In genomic region chr3:146577591-146577990, GRCm38 (mm10) we compare ENCODE assay signal across 44 mouse cellular contexts. TPM values are rescaled to one million over a fixed set of nuclear protein-coding genes. Genes with fewer than 3 reads are reported as not detected.
"Had no signal": no experiment of that assay in that cellular context is flagged by ENCODE, and none has a peak within 500 bp of the region (broad histone marks: within the 10 kb centered on the region; RNA-seq: fewer than 3 reads in every experiment).

No protein-coding gene starts in this region.

- ATAC-seq: liver, embryonic 12.5 days; liver, postnatal 0 days; lung, postnatal 0 days; midbrain, embryonic 13.5 days; midbrain, embryonic 15.5 days; midbrain, embryonic 16.5 days had no signal

- H3K27ac ChIP-seq: limb, embryonic 10.5 days; limb, embryonic 12.5 days; limb, embryonic 13.5 days; limb, embryonic 15.5 days; liver, embryonic 12.5 days; liver, embryonic 13.5 days; liver, embryonic 14.5 days; liver, embryonic 15.5 days; lung, embryonic 15.5 days; macrophage; midbrain, embryonic 10.5 days; midbrain, embryonic 12.5 days; midbrain, embryonic 13.5 days; midbrain, embryonic 15.5 days had no signal

- H3K27me3 ChIP-seq: limb, embryonic 12.5 days; limb, embryonic 13.5 days; limb, embryonic 15.5 days; liver, embryonic 12.5 days; liver, embryonic 13.5 days; liver, embryonic 15.5 days; lung, embryonic 15.5 days; midbrain, embryonic 12.5 days; midbrain, embryonic 13.5 days; midbrain, embryonic 15.5 days had no signal

- H3K4me1 ChIP-seq: limb, embryonic 10.5 days; limb, embryonic 12.5 days; limb, embryonic 13.5 days; limb, embryonic 15.5 days; liver, embryonic 12.5 days; liver, embryonic 13.5 days; liver, embryonic 15.5 days; lung, embryonic 15.5 days; midbrain, embryonic 10.5 days; midbrain, embryonic 12.5 days; midbrain, embryonic 13.5 days; midbrain, embryonic 15.5 days had no signal

- H3K9ac ChIP-seq: limb, embryonic 12.5 days; limb, embryonic 13.5 days; limb, embryonic 15.5 days; liver, embryonic 12.5 days; liver, embryonic 13.5 days; liver, embryonic 14.5 days; liver, embryonic 15.5 days; liver, postnatal 0 days; lung, embryonic 14.5 days; lung, embryonic 15.5 days; midbrain, embryonic 12.5 days; midbrain, embryonic 13.5 days; midbrain, embryonic 15.5 days had no signal

- H3K36me3 ChIP-seq: limb, embryonic 10.5 days; limb, embryonic 12.5 days; limb, embryonic 13.5 days; limb, embryonic 15.5 days; liver, embryonic 12.5 days; liver, embryonic 13.5 days; liver, embryonic 15.5 days; lung, embryonic 15.5 days; midbrain, embryonic 10.5 days; midbrain, embryonic 12.5 days; midbrain, embryonic 13.5 days; midbrain, embryonic 15.5 days had no signal

- H3K4me3 ChIP-seq: limb, embryonic 10.5 days; limb, embryonic 12.5 days; limb, embryonic 13.5 days; limb, embryonic 15.5 days; liver, embryonic 12.5 days; liver, embryonic 13.5 days; liver, embryonic 15.5 days; lung, embryonic 15.5 days; megakaryocyte, embryonic 14.5 days; midbrain, embryonic 10.5 days; midbrain, embryonic 12.5 days; midbrain, embryonic 13.5 days; midbrain, embryonic 15.5 days; myocyte had no signal

- DNase-seq: left cerebral cortex, postnatal 4 days; liver; liver, embryonic 13.5 days; liver, postnatal 0 days; lung, adult 18-20 months; lung, adult 2 months; lung, embryonic 14.5 days; lung, postnatal 10 days; lung, postnatal 14 days; lung, postnatal 36 days; lung, postnatal 4 days; midbrain, embryonic 14.5 days had no signal

- H3K9me3 ChIP-seq: limb, embryonic 10.5 days; limb, embryonic 12.5 days; limb, embryonic 13.5 days; limb, embryonic 15.5 days; liver, embryonic 12.5 days; liver, embryonic 13.5 days; liver, embryonic 15.5 days; lung, embryonic 15.5 days; midbrain, embryonic 10.5 days; midbrain, embryonic 12.5 days; midbrain, embryonic 13.5 days; midbrain, embryonic 15.5 days had no signal

- H3K4me2 ChIP-seq: limb, embryonic 12.5 days; limb, embryonic 13.5 days; limb, embryonic 15.5 days; liver, embryonic 11.5 days; liver, embryonic 12.5 days; liver, embryonic 13.5 days; liver, embryonic 15.5 days; lung, embryonic 14.5 days; lung, embryonic 15.5 days; midbrain, embryonic 11.5 days; midbrain, embryonic 12.5 days; midbrain, embryonic 13.5 days; midbrain, embryonic 15.5 days had no signal

RNA-seq across cellular contexts. Expression of gene Uox, which starts 7.4 kb away (rescaled TPM):
- total RNA-seq: megakaryocyte progenitor cell, adult 5-6 weeks; megakaryocyte, adult 5-6 weeks; megakaryocyte-erythroid progenitor cell, adult 5-6 weeks; midbrain, postnatal 0 days; monocyte, adult 5-6 weeks had no signal
- polyA plus RNA-seq: limb, embryonic 10.5 days; limb, embryonic 11.5 days; limb, embryonic 12.5 days; lung, embryonic 14.5 days; macrophage; midbrain, embryonic 10.5 days; midbrain, embryonic 12.5 days; midbrain, embryonic 13.5 days; midbrain, embryonic 14.5 days; midbrain, embryonic 15.5 days; midbrain, embryonic 16.5 days; myocyte; neural tube, embryonic 11.5 days had no signal

RNA-seq across cellular contexts. Expression of gene Dnase2b, which starts 37.8 kb away (rescaled TPM):
- total RNA-seq: left cerebral cortex, adult 8-10 months; left cerebral cortex, postnatal 10 days; left cerebral cortex, postnatal 14 days; left cerebral cortex, postnatal 25 days; left cerebral cortex, postnatal 36 days; left cerebral cortex, postnatal 4 days; megakaryocyte progenitor cell, adult 5-6 weeks; megakaryocyte-erythroid progenitor cell, adult 5-6 weeks; midbrain, postnatal 0 days had no signal
- polyA plus RNA-seq: limb, embryonic 11.5 days; limb, embryonic 12.5 days; limb, embryonic 13.5 days; lung, embryonic 14.5 days; lung, embryonic 15.5 days; lung, embryonic 16.5 days; macrophage; midbrain, embryonic 10.5 days; midbrain, embryonic 11.5 days; midbrain, embryonic 12.5 days; midbrain, embryonic 13.5 days; midbrain, embryonic 14.5 days; midbrain, embryonic 15.5 days; midbrain, embryonic 16.5 days; midbrain, postnatal 0 days; myocyte; neural tube, embryonic 11.5 days had no signal
